Mouse (Mus musculus) heart, embryonic 15.5 days (tissue): Measurements from ENCODE around the gene Fibp. TPM values are rescaled to one million over a fixed set of nuclear protein-coding genes. Genes with fewer than 3 reads are reported as not detected.

Source experiments
- ATAC-seq: fragments of 200-750 bp; cut with Nextera tagmentation; replicated peaks from 2 replicates; pipeline ENCODE4 v1.8.0; 2017; ENCODE audit warnings: low read depth, moderate TSS enrichment; ENCODE audit not compliant: insufficient number of reproducible peaks, insufficient read depth, low FRiP score
- H3K27ac ChIP-seq: fragments of 300-500 bp; sonication (generic); 2 replicates; pipeline ENCODE4 v1.5.1; 2015; ENCODE audit warnings: mild to moderate bottlenecking, inconsistent platforms
- H3K27me3 ChIP-seq: fragments of 300-500 bp; sonication (generic); 2 replicates; pipeline ENCODE4 v1.6.1; 2015; ENCODE audit warnings: inconsistent platforms
- H3K36me3 ChIP-seq: fragments of 300-500 bp; sonication (generic); 2 replicates; pipeline ENCODE4 v1.6.1; 2015; ENCODE audit warnings: mild to moderate bottlenecking, inconsistent platforms
- H3K4me1 ChIP-seq: fragments of 300-500 bp; sonication (generic); replicated peaks from 2 replicates; pipeline ENCODE4 v1.6.1; 2015; ENCODE audit warnings: inconsistent platforms
- H3K4me2 ChIP-seq: fragments of 300-500 bp; sonication (generic); 2 replicates; pipeline ENCODE4 v1.6.1; 2015; ENCODE audit warnings: inconsistent platforms, mild to moderate bottlenecking, moderate library complexity
- H3K4me3 ChIP-seq: fragments of 300-500 bp; sonication (generic); 2 replicates; pipeline ENCODE4 v1.5.1; 2015; ENCODE audit warnings: mild to moderate bottlenecking, inconsistent platforms
- H3K9ac ChIP-seq: fragments of 300-500 bp; sonication (generic); 2 replicates; pipeline ENCODE4 v1.6.1; 2015; ENCODE audit warnings: mild to moderate bottlenecking, inconsistent platforms
- H3K9me3 ChIP-seq: fragments of 300-500 bp; sonication (generic); replicated peaks from 2 replicates; pipeline ENCODE4 v1.6.1; 2016; ENCODE audit warnings: inconsistent platforms
- WGBS: fragments of 180-500 bp; shearing (Covaris S2); methylation state at CpG from one replicate; pipeline ENCODE4 v1.1.7; 2015; ENCODE audit warnings: mixed read lengths; 5-methylcytosine and 5-hydroxymethylcytosine counted together
- polyA plus RNA-seq: library from polyadenylated mRNA; unstranded; fragments of >200 nt; fragmentation: Nextera tagmentation; extraction: Ambion mirVana; gene quantifications from 2 replicates; pipeline ENCODE4 v1.2.1, GENCODE M21; 2015

Fibp gene
- polyA plus RNA-seq, 1 experiment from 2014 or later: 97.9 TPM

DNA sequence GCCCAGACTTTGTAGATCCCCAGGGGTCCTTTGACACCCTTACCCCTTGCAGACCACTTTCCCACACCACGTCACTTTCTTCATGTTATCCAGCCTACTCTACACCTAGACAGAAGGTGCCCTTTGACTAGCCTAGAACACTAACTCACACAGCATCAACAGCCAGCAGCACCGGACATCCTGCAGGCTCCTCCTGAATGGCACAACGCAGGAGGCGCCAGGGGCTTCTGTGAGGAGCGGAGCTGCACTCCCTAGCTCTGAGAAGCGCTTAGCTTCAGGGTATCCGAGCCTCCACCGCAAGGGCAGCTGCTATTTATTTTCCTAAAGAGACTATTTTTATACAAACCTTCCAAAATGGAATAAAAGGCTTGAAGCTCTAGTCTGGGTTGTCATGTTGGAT is 4.8 kb upstream of the Fibp start:
- Histone ChIP-seq H3K9ac (peak overlapping the region; percentile 80; the same call in 1 of the 2 replicates), H3K4me2 (peak overlapping the region; percentile 94), H3K27ac (peak overlapping the region; percentile 88), H3K4me3 (peak overlapping the region; percentile 64), H3K27me3 (peaks cover 1% of the 10 kb centered on the region; the same call in 1 of the 2 replicates), H3K9me3 (no peaks in the 10 kb centered on the region), H3K36me3 (no peaks in the 10 kb centered on the region), H3K4me1 (peaks cover 36% of the 10 kb centered on the region)
- ATAC-seq: no peak
- 62% methylated on average over 8 of the region's 8 CpGs for WGBS

DNA sequence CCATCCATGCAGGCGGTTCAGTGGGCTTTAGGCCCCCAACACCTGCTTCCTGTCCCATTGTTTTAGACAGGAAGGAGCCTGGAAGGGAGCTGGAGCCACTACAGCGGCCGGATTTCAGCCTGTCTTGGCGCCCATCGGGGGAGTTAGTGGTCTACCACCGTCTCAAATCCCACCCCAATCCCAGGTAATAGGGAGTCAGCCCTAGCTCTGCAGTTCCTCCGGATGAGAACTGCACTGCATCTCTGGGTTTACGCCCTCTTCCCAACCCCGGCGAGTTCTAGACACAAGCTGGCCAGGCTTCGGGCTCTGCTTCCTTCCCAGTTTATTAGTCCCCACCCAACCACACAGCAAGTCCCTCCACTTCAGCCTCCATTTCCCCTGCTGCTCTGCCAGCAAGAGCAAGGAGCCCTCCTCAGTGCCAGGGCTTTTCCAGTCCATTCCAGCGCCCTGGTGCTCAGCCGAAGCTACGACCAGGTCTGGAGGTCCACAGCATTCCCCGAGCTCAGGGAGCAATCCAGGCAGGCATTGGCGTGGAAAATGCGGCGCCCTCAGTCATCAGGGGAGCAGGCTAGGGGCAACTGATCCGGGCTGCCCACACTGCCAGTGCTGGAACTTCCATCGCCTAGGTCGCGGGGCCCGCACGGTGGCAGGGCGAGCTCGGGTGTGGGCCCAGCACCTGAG is 4.0 kb upstream of the Fibp start:
- peak overlapping the region; percentile 80 for H3K9ac ChIP-seq
- peak; percentile 12; the same call in 1 of the 2 replicates for ATAC-seq
- H3K27ac ChIP-seq: peak overlapping the region; percentile 88
- H3K4me3 ChIP-seq: peak overlapping the region; percentile 64
- 3% methylated on average over 26 of the region's 26 CpGs for WGBS
- peak overlapping the region; percentile 94 for H3K4me2 ChIP-seq
- no peaks in the 10 kb centered on the region for H3K36me3 ChIP-seq
- H3K27me3 ChIP-seq: no peaks in the 10 kb centered on the region
- H3K4me1 ChIP-seq: peaks cover 42% of the 10 kb centered on the region
- no peaks in the 10 kb centered on the region for H3K9me3 ChIP-seq

DNA sequence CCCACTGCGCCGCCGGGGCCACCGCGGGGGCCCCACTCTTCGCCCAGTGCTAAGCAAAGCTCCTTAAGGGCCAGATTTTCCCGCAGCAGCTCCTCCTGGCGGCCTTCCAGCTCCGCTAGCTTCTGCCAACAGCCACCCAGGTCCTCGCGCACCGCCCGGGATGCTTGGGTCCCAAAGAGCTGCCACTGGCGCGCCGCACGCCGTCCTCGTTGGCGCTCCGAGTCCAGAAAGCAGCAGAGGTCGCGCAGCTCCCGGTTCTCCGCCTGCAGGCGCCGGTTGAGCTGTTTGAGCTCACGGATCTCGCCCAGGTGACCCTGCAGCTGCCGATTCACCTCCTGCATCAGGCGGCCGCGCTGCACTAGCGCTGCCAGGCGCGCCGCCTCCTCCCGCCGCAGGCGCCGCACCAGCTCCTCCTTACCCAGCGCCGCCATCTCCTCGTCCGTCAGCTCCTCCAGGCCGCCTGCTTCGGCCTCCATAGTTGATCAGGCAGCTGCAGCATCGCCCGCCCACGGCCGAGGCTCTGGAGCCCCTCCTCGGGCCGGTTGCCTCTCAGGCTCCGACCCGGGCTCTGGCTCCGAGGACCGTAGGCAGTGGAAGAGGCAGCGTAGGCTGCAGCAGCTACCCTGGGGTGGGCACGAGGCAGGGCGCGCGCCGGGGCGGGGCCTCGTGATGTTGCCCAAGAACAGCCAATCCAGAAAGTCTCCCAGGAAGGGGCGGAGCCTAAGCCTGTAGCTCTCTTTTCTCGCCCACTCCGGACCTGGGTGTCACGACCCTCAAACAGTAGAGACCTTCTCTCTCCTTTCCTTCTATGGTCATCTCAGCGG is 3.3 kb upstream of the Fibp start:
- peak overlapping the region; percentile 88 for H3K27ac ChIP-seq
- peak overlapping the region; percentile 94 for H3K4me2 ChIP-seq
- H3K36me3 ChIP-seq: no peaks in the 10 kb centered on the region
- ATAC-seq: peak; percentile 89
- peak overlapping the region; percentile 80 for H3K9ac ChIP-seq
- H3K27me3 ChIP-seq: no peaks in the 10 kb centered on the region
- peaks cover 47% of the 10 kb centered on the region for H3K4me1 ChIP-seq
- no peaks in the 10 kb centered on the region for H3K9me3 ChIP-seq
- peak overlapping the region; percentile 64 for H3K4me3 ChIP-seq
- under 1% methylated on average over 70 of the region's 70 CpGs for WGBS

DNA sequence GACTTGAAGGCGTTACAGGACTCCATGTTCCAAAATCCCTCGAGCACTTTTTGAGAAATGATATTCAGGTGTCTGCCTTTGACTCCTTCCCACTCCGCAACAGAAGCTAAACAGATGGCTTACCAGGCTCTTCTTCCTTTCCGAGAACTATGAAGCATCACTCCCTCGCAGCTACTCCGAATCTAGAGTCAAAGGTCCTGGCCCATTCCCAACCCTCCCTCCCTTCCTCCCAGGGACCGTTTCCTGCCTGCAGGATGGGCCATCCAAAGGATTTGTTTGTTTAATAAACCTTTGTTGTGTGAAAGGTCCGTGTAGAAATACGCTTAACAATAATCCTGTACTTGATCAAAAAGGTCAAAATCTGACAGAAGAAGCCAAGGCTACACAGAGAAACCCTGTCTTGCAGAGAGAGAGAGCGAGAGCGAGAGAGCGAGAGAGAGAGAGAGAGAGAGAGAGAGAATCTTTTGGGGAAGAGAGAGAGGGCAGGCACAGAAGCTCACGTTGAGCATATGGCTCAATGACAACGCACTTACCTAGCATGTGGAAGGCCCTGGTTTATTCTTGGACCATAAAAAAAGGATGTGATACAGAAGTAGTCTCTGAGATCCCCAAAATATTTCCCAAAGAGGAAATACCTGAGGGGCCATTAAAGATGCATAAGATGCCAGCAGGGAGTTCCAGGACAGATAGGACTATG is 2.5 kb upstream of the Fibp start, which contains the start of gene Ccdc85b:
Gene Ccdc85b (minus strand): TSS at position 149 of the 697 bp plus-strand sequence.
- WGBS: 16% methylated on average over 14 of the region's 14 CpGs
- no peaks in the 10 kb centered on the region for H3K9me3 ChIP-seq
- peak within 1 kb of the TSS; percentile 80 for H3K9ac ChIP-seq
- H3K4me1 ChIP-seq: peaks cover 47% of the 10 kb centered on the region
- ATAC-seq: no peak
- H3K4me2 ChIP-seq: peak within 1 kb of the TSS; percentile 94
- peak within 1 kb of the TSS; percentile 88 for H3K27ac ChIP-seq
- H3K36me3 ChIP-seq: peaks cover 5% of the 10 kb centered on the region
- peak within 1 kb of the TSS; percentile 64 for H3K4me3 ChIP-seq
- H3K27me3 ChIP-seq: no peaks in the 10 kb centered on the region

DNA sequence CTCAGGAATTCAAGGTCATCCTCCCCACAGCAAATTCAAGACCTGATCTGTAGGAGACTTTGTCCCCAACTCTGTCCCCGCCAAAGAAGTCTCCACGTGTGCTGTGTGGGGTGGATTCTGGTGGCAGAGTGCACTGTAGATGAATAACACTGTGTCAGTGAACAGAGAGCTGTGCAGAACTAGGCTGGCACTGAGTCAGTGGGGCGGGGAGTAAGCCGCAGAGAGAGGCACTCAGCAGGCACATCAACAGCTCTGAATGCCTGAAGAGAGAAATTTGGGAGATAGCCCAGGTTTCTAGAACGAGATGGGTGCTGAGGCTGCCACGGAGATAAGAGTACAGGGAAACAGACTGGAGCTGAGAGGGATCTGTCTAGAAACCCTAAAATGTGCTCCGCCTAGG is 1.4 kb upstream of the Fibp start:
- no peaks in the 10 kb centered on the region for H3K9me3 ChIP-seq
- 58% methylated on average over 7 of the region's 7 CpGs for WGBS
- peaks cover 53% of the 10 kb centered on the region for H3K4me1 ChIP-seq
- no peak overlapping the region for H3K4me2 ChIP-seq
- no peak for ATAC-seq
- H3K27me3 ChIP-seq: no peaks in the 10 kb centered on the region
- no peak overlapping the region for H3K9ac ChIP-seq
- no peak overlapping the region for H3K27ac ChIP-seq
- no peak overlapping the region for H3K4me3 ChIP-seq
- H3K36me3 ChIP-seq: peaks cover 11% of the 10 kb centered on the region

DNA sequence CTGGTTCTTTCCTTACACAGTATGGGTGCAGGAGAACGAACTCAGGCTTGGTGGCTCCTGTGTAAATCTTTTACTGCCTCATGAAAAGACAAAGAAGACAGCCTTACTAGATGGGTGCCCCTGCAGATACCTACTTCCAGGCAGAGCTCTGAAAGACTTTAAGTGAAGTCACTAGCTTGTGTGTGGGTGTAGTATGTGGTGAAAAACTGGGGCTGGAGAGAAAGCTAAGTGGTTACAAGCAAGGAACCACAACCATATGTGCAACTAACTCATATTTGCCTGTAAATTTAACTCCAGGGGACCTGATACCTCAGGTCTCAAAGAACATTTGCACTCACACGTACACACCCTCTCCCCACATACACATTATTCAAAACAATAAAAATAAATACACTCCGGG is 519 bp upstream of the Fibp start:
- peak overlapping the region; percentile 76 for H3K4me2 ChIP-seq
- H3K4me3 ChIP-seq: peak overlapping the region; percentile 77
- peak overlapping the region; percentile 79 for H3K9ac ChIP-seq
- H3K4me1 ChIP-seq: peaks cover 56% of the 10 kb centered on the region
- no peak for ATAC-seq
- WGBS: 22% methylated on average over 3 of the region's 3 CpGs
- H3K36me3 ChIP-seq: peaks cover 13% of the 10 kb centered on the region
- peak overlapping the region; percentile 81 for H3K27ac ChIP-seq
- no peaks in the 10 kb centered on the region for H3K27me3 ChIP-seq
- no peaks in the 10 kb centered on the region for H3K9me3 ChIP-seq

DNA sequence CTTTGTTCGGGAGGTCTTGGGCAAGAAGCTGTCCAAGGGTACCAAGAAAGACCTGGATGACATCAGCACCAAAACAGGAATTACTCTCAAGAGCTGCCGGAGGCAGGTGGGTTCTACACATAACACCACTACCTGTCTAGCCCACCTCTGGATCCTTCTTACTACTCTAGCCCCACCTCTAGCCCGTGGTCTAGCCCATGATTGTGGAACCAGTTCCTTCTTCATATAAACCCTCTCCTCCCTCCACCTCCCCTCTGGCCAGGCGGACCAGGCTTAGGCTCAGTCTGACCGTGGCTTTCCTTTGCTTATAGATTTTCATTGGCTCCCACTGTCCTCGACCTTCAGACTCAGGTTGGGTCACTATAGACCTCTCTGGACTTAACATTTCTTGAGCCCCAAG is 996 bp downstream of the Fibp start:
- Histone ChIP-seq H3K4me2 (peak overlapping the region; percentile 76), H3K36me3 (peaks cover 28% of the 10 kb centered on the region), H3K27ac (no peak overlapping the region), H3K9ac (no peak overlapping the region; the same call in 1 of the 2 replicates), H3K27me3 (no peaks in the 10 kb centered on the region), H3K4me3 (peak overlapping the region; percentile 77), H3K4me1 (peaks cover 41% of the 10 kb centered on the region), H3K9me3 (no peaks in the 10 kb centered on the region)
- WGBS: 84% methylated on average over 6 of the region's 6 CpGs
- ATAC-seq: no peak

DNA sequence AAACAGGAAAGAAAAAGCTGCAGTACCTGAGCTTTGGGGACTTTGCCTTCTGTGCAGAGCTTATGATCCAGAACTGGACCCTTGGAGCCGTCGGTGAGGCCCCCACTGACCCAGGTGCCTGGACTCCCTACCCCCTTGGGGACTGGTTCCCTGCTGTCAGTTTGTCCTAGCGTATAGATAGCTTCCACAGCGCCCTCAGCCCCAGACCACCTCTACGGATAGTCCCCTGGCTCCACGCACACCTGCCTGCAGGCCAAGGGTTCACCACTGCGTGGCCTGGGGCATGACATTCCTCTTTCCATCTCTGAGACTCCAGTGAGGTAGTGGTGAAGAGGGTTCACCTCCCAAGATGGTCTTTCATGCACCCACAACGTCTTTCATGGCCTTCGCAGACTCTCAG is 2.8 kb downstream of the Fibp start:
- 85% methylated on average over 9 of the region's 9 CpGs for WGBS

DNA sequence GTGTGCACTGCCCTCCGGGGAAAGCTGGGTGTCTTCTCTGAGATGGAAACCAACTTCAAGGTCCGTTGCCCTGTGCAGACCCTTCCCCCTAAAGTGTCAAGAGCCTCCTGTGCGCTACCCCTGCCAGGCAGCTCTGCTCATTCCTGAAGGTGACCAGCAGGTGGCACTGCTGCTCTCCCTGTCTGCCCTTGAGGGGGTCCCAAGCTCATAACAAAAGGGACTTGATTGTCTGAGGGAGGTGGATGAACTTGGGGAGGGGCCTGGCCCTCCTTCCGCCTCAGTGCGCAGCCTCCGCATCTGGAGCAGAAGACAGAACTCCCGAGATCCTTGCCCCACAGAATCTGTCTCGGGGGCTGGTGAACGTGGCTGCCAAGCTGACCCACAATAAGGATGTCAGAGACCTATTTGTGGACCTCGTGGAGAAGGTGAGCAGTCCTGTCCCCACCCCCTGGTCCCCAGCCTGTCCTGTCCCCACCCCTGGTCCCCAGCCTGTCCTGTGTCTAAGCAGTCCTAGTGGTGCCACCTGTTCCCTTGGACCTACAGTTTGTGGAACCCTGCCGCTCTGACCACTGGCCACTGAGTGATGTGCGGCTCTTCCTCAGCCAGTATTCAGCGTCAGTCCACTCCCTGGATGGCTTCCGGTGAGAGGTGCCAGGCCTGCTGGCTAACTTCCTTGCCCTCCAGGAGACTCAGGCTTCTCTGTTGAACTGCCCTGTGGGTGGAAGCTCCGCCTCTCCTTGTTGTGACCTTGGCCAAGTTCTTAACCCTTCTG is 3.6 kb downstream of the Fibp start:
- peak overlapping the region; percentile 36 for H3K4me3 ChIP-seq
- WGBS: 35% methylated on average over 15 of the region's 15 CpGs
- H3K36me3 ChIP-seq: peaks cover 41% of the 10 kb centered on the region
- H3K27ac ChIP-seq: peak overlapping the region; percentile 82
- H3K9ac ChIP-seq: peak overlapping the region; percentile 48
- H3K27me3 ChIP-seq: no peaks in the 10 kb centered on the region
- ATAC-seq: peak; percentile 51; the same call in 1 of the 2 replicates
- H3K9me3 ChIP-seq: no peaks in the 10 kb centered on the region
- peak overlapping the region; percentile 54 for H3K4me2 ChIP-seq
- peaks cover 30% of the 10 kb centered on the region for H3K4me1 ChIP-seq

More for the DNA sequence above, 2.8 kb downstream of the Fibp start:
- peaks cover 31% of the 10 kb centered on the region for H3K4me1 ChIP-seq
- H3K4me2 ChIP-seq: no peak overlapping the region
- no peaks in the 10 kb centered on the region for H3K27me3 ChIP-seq
- no peak overlapping the region for H3K4me3 ChIP-seq
- H3K27ac ChIP-seq: no peak overlapping the region
- no peaks in the 10 kb centered on the region for H3K9me3 ChIP-seq
- H3K36me3 ChIP-seq: peaks cover 41% of the 10 kb centered on the region
- no peak for ATAC-seq
- no peak overlapping the region for H3K9ac ChIP-seq

DNA sequence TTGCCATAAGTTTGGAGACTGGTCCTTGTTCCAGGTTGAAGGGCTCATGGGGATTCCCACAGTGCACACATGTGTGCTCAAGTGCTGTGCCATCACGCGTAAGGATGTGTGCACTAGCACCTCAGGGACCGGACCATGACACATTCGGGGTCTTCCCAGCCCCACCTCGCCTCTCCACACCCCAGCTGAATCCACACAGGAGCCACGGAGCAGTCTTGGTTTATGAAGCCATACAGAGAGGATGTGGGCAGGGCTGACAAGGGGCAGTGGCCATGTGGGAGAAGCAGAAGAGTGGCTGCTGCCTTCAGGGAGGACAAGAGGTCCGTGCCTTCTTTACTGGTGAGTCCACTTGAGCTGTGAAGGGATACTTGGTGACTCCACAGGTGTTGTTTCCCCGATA is 4.6 kb downstream of the Fibp start:
- no peak for ATAC-seq
- H3K4me1 ChIP-seq: peaks cover 26% of the 10 kb centered on the region
- peak overlapping the region; percentile 82 for H3K27ac ChIP-seq
- peaks cover 41% of the 10 kb centered on the region for H3K36me3 ChIP-seq
- 94% methylated on average over 8 of the region's 8 CpGs for WGBS
- peak overlapping the region; percentile 36 for H3K4me3 ChIP-seq
- H3K4me2 ChIP-seq: peak overlapping the region; percentile 54
- 0 out of 2 replicates have a peak overlapping the region, but pooled peaks have one; percentile 26 for H3K9ac ChIP-seq
- H3K27me3 ChIP-seq: no peaks in the 10 kb centered on the region
- no peaks in the 10 kb centered on the region for H3K9me3 ChIP-seq
